Mouse (Mus musculus): ENCODE data around the gene Tcf23. TPM values are rescaled to one million over a fixed set of nuclear protein-coding genes. Genes with fewer than 3 reads are reported as not detected.

Gene Tcf23
- total and polyA plus RNA-seq, 3 experiments: not detected

DNA sequence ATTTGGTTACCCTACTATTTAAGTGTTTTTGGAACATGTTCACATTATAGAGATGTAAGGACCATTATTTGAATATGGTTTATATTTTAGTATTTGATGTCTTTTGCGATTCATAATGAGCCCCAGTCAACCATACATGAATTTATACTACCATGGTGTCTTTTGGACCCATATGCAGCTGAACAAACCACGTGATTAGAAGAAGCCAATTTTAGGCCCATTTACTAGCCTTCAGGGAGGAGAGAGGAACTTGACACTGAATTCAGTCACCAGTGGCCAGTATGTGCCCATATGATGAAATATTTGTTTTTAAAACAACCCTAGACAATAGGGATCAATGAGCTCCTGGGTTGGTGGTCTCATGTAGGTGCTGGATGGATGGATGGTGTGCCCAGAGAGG, 7.6 kb upstream of the Tcf23 start:
- peaks cover 25% of the 10 kb centered on the region for H3K36me3 ChIP-seq (replicated peaks)
- no peak for DNase-seq (ENCODE audit: low spot score)
- no peak overlapping the region for H3K4me3 ChIP-seq (ENCODE audit: low read depth, low read length)
- peaks cover 37% of the 10 kb centered on the region for H3K4me1 ChIP-seq (ENCODE audit: insufficient read depth, low read depth, low read length)
- peaks cover 15% of the 10 kb centered on the region for H3K9me3 ChIP-seq (replicated peaks)
- peaks cover 21% of the 10 kb centered on the region for H3K27me3 ChIP-seq (ENCODE audit: insufficient read depth, low read length)
- no peak for TF ChIP-seq TAL1 (conservative IDR thresholded peaks at IDR 0.05; ENCODE audit: low read depth, low read length)
- no peak for TF ChIP-seq GATA1 (IDR thresholded peaks at IDR 0.05; ENCODE audit: borderline replicate concordance, low read length)
- no peak for TF ChIP-seq GATA2 (IDR thresholded peaks at IDR 0.05; ENCODE audit: borderline replicate concordance, low read depth, low read length)
- no peak for TF ChIP-seq CTCF (IDR thresholded peaks at IDR 0.05; ENCODE audit: low read depth, low read length)
- TF ChIP-seq POLR2AphosphoS5 (IDR thresholded peaks at IDR 0.05; ENCODE audit: insufficient replicate concordance, low read depth, low read length): no peak
- ATAC-seq (ENCODE audit: extremely low read depth, insufficient number of reproducible peaks, low FRiP score, poor library complexity, severe bottlenecking): no peak

DNA sequence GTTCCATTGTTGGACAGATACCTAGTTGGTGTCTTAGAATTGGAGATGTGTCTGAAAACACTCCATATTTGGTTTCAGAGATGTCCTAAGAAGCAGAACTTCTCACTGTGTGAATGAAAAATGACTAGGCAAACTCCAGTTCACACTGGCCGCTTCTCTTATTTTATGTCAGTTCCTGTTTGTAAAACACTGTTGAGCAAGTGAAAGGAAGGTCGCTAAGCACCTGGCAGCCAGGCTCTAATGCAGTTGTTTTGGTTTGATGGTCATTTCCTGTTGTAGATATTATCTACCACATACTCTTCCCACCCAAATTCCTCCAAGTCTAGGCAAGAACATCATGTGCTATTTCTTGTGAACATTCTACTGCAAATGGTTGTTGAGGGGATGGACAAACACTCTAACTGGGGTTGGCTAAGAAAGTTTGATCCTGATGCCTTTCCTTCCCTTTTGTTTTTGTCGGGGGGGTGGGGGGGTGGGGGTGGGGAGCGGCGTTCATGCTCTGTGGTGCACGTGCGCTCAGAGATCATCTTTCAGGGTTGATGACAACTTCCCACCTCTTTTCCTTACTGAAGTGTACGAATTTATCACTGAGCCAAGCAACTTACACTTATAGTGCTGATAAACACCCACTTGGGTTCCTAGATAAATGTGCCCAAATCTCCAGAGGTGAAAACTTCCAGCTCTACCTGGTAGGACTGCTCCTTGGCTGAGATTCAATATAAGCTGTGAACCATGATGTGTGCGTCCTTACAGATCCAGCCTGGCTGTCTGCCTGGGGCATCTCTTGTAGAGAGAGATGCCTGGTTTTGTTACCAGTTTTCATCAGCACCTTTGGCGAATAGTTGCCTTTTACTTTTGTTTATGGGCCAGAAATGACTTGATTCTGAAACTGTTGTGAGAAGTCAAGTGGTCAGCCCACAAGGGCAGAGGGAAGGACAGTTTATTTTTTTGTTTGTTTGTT, 6.6 kb upstream of the Tcf23 start:
- Histone ChIP-seq H3K27me3 (ENCODE audit: insufficient read depth, low read length) (peaks cover 29% of the 10 kb centered on the region), H3K36me3 (replicated peaks) (peaks cover 20% of the 10 kb centered on the region), H3K9me3 (replicated peaks) (peaks cover 11% of the 10 kb centered on the region), H3K4me1 (ENCODE audit: insufficient read depth, low read depth, low read length) (peaks cover 37% of the 10 kb centered on the region), H3K4me3 (ENCODE audit: low read depth, low read length) (no peak overlapping the region)
- TF ChIP-seq POLR2AphosphoS5 (IDR thresholded peaks at IDR 0.05; ENCODE audit: insufficient replicate concordance, low read depth, low read length): no peak
- no peak for TF ChIP-seq TAL1 (conservative IDR thresholded peaks at IDR 0.05; ENCODE audit: low read depth, low read length)
- no peak for TF ChIP-seq CTCF (IDR thresholded peaks at IDR 0.05; ENCODE audit: low read depth, low read length)
- no peak for TF ChIP-seq GATA1 (IDR thresholded peaks at IDR 0.05; ENCODE audit: borderline replicate concordance, low read length)
- no peak for TF ChIP-seq GATA2 (IDR thresholded peaks at IDR 0.05; ENCODE audit: borderline replicate concordance, low read depth, low read length)
- ATAC-seq (ENCODE audit: extremely low read depth, insufficient number of reproducible peaks, low FRiP score, poor library complexity, severe bottlenecking): no peak
- no peak for DNase-seq (ENCODE audit: low spot score)

- ATAC-seq (ENCODE audit: extremely low read depth, insufficient number of reproducible peaks, low FRiP score, poor library complexity, severe bottlenecking): no peak
- no peaks in the 10 kb centered on the region for H3K9me3 ChIP-seq (replicated peaks)
- H3K4me3 ChIP-seq (ENCODE audit: low read depth, low read length): no peak overlapping the region
- peaks cover 4% of the 10 kb centered on the region for H3K36me3 ChIP-seq (replicated peaks)
- TF ChIP-seq GATA1 (IDR thresholded peaks at IDR 0.05; ENCODE audit: borderline replicate concordance, low read length): no peak
- no peak for TF ChIP-seq CTCF (IDR thresholded peaks at IDR 0.05; ENCODE audit: low read depth, low read length)
- no peak for TF ChIP-seq GATA2 (IDR thresholded peaks at IDR 0.05; ENCODE audit: borderline replicate concordance, low read depth, low read length)
- TF ChIP-seq POLR2AphosphoS5 (IDR thresholded peaks at IDR 0.05; ENCODE audit: insufficient replicate concordance, low read depth, low read length): no peak
- TF ChIP-seq TAL1 (conservative IDR thresholded peaks at IDR 0.05; ENCODE audit: low read depth, low read length): no peak
- H3K27me3 ChIP-seq (ENCODE audit: insufficient read depth, low read length): peaks cover 46% of the 10 kb centered on the region
- peaks cover 23% of the 10 kb centered on the region for H3K4me1 ChIP-seq (ENCODE audit: insufficient read depth, low read depth, low read length)
- DNase-seq (ENCODE audit: low spot score): no peak
Measured at GRCm38 (mm10) chr5:30963916-30964315, 4.5 kb upstream of the Tcf23 start.

DNA sequence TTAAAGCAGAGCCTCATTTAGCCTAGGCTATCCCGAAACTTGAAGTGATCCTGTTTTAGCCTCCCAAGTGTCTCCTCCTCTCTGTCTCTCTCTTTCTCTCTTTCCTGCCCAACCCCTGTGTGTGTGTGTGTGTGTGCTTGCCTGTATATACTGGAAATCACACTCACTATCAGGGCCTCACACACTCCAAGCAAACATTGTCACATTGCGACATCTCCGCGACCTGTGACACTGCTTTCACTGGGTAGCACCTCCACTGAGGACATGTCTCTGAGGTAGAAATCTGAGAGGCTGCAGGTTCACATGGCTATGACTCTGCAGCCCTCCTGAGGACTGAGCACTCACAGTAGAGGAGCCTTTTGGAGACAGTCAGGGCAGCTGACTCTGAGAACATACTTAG, 2.3 kb upstream of the Tcf23 start:
- no peak for ATAC-seq (ENCODE audit: extremely low read depth, insufficient number of reproducible peaks, low FRiP score, poor library complexity, severe bottlenecking)
- TF ChIP-seq GATA1 (IDR thresholded peaks at IDR 0.05; ENCODE audit: borderline replicate concordance, low read length): no peak
- TF ChIP-seq CTCF (IDR thresholded peaks at IDR 0.05; ENCODE audit: low read depth, low read length): no peak
- TF ChIP-seq GATA2 (IDR thresholded peaks at IDR 0.05; ENCODE audit: borderline replicate concordance, low read depth, low read length): no peak
- TF ChIP-seq TAL1 (conservative IDR thresholded peaks at IDR 0.05; ENCODE audit: low read depth, low read length): no peak
- no peak for TF ChIP-seq POLR2AphosphoS5 (IDR thresholded peaks at IDR 0.05; ENCODE audit: insufficient replicate concordance, low read depth, low read length)

GRCm38 (mm10) chr5:30969440-30969839, 978 bp downstream of the Tcf23 start:
- H3K36me3 ChIP-seq (replicated peaks): no peaks in the 10 kb centered on the region
- no peaks in the 10 kb centered on the region for H3K9me3 ChIP-seq (replicated peaks)
- no peak overlapping the region for H3K4me3 ChIP-seq (ENCODE audit: low read depth, low read length)
- DNase-seq (ENCODE audit: low spot score): no peak
- no peaks in the 10 kb centered on the region for H3K4me1 ChIP-seq (ENCODE audit: insufficient read depth, low read depth, low read length)
- peaks cover 57% of the 10 kb centered on the region for H3K27me3 ChIP-seq (ENCODE audit: insufficient read depth, low read length)
- ATAC-seq (ENCODE audit: extremely low read depth, insufficient number of reproducible peaks, low FRiP score, poor library complexity, severe bottlenecking): no peak
- TF ChIP-seq CTCF (IDR thresholded peaks at IDR 0.05; ENCODE audit: low read depth, low read length) (no peak), GATA2 (IDR thresholded peaks at IDR 0.05; ENCODE audit: borderline replicate concordance, low read depth, low read length) (no peak), GATA1 (IDR thresholded peaks at IDR 0.05; ENCODE audit: borderline replicate concordance, low read length) (no peak), POLR2AphosphoS5 (IDR thresholded peaks at IDR 0.05; ENCODE audit: insufficient replicate concordance, low read depth, low read length) (no peak)

More for the DNA sequence above, 2.3 kb upstream of the Tcf23 start:
- no peak for DNase-seq (ENCODE audit: low spot score)
- Histone ChIP-seq H3K36me3 (replicated peaks) (no peaks in the 10 kb centered on the region), H3K27me3 (ENCODE audit: insufficient read depth, low read length) (peaks cover 62% of the 10 kb centered on the region), H3K4me1 (ENCODE audit: insufficient read depth, low read depth, low read length) (peaks cover 10% of the 10 kb centered on the region), H3K4me3 (ENCODE audit: low read depth, low read length) (no peak overlapping the region), H3K9me3 (replicated peaks) (no peaks in the 10 kb centered on the region)

DNA sequence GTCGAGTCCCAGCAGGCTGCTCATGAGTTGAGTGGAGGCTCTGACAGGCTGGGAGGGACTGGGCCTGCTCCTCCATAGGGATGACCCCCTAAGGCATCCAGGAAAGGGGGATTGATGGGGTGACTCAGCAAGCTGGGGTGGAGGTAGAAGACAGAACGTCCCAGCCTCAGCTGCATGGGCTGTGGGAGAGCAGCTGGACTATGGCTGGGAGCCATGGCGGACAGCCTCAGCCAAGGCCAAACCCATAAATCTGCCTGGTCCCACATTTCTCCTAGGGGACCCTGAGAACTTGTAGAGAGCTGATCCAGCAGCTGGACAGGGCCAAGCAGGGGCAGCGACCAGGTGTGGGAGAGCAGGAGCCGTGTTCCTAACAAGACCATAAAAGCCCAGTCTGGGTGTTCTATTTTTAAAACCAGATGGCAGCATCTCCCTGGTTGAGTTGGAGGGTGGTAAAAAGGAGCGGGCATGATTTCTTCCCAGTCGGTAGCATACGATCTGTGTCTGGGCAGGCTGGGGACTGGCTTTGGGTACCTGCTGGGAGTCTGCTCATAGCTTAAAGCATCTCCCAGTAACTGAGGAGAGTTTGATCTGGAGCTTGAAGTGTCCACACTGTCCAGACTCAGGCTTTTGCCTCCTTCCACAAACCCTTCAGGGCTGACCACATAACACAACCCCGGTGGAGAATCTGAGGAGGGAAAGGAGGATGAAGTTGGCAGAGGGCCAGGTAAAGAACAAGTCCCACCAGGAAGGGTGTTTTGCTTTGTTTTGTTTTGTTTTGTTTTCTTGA, 6.6 kb downstream of the Tcf23 start:
- Histone ChIP-seq H3K4me3 (ENCODE audit: low read depth, low read length) (no peak overlapping the region), H3K36me3 (replicated peaks) (no peaks in the 10 kb centered on the region), H3K27me3 (ENCODE audit: insufficient read depth, low read length) (peaks cover 35% of the 10 kb centered on the region), H3K4me1 (ENCODE audit: insufficient read depth, low read depth, low read length) (no peaks in the 10 kb centered on the region), H3K9me3 (replicated peaks) (no peaks in the 10 kb centered on the region)
- no peak for TF ChIP-seq TAL1 (conservative IDR thresholded peaks at IDR 0.05; ENCODE audit: low read depth, low read length)
- no peak for ATAC-seq (ENCODE audit: extremely low read depth, insufficient number of reproducible peaks, low FRiP score, poor library complexity, severe bottlenecking)
- DNase-seq (ENCODE audit: low spot score): no peak

Data from G1E (cell line).